Mouse (Mus musculus) inflammation-experienced regulatory T-cells, adult 16 weeks (primary cell): ENCODE data around the gene Znhit6. TPM values are rescaled to one million over a fixed set of nuclear protein-coding genes. Genes with fewer than 3 reads are reported as not detected.

ENCODE experiments used
- polyA plus RNA-seq: library from polyadenylated mRNA; unstranded; fragments of 100-300 nt; shearing (Covaris generic); gene quantifications from one replicate; pipeline ENCODE4 v1.2.1, GENCODE M21; 2017

The Znhit6 gene
- polyA plus RNA-seq = 38.2 TPM

DNA sequence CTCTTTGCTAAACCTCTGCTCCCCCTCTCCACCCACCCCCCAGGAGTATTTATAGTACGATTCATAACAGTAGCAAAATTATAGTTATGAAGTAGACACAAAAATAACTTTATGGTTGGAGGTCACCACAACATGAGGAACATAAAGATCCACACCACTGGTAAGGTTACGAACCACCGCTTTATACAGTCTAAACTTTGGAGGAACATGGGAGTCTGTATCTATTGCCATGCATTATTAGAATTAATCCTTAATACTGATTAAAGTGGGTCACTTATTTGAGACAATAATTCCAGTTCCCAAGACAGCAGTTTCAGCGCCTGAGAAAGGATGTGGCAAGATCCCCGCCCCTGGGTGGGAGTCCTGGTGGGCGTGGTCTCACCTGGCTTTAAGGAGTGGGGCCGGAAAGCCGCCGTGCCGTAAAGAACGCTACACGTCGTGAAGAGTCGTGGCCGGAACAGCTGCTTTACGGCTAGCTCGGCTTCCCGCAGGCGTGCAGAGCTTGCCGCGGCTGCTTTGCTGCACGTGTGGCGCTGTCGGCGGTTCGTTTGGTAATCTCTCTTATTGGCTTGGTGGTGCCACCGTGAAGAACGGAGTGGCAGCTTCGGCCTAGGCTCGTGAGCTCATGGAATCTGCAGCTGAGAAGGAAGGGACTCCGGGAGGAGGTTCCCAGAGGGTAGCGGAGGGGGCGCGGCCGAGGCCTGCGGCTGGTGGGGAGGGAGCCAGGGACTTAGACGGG is at the start of gene Znhit6:
Znhit6 (plus strand) TSS at position 463 of the 739 bp plus-strand sequence.

DNA sequence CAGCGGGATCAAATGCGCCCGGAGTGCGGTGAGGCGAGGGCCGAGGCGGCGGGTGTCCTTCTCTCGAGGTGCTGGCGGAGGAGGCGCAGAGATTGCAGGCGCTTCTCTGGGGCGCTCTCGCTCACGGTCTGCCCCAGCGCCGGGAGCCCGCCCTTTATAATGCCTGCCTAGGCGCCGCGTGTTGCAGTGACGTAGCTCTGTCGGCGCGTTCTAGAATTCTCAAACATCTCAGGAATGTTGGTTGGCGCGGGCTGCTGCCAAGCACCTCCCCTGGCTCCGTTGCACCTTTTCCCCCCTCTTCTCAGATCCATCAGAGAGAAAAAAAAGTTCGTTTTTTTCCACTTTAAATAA is 73.8 kb downstream of the Znhit6 start, which contains the start of gene Ccn1:
Ccn1 (minus strand) TSS at position 130 of the 351 bp plus-strand sequence.

Other genes starting within 250 kb of the Znhit6 start
- gene Ccn1, start 73.8 kb downstream of the Znhit6 start, polyA plus RNA-seq = 0.23 TPM
- not detected for gene Ddah1, start 182.5 kb downstream of the Znhit6 start, polyA plus RNA-seq